Mouse (Mus musculus) lung, adult 2 months (tissue): ENCODE measurements at regions not wholly inside any gene's neighbourhood (a gene's known extent, or its start where the extent isn't known, plus 50 kb on each side); places are given as distances from the start of the nearest gene placed in this dataset.

Experiments
- CTCF ChIP-seq: fragments of 200-500 bp; IDR thresholded peaks from 2 replicates; pipeline ENCODE4 v1.5.1; 2011; ENCODE audit warnings: mild to moderate bottlenecking, low read length, control low read depth; ENCODE audit not compliant: insufficient read depth
- POLR2A ChIP-seq: fragments of 200-500 bp; IDR thresholded peaks from 2 replicates; pipeline ENCODE4 v1.6.1; 2011; ENCODE audit warnings: low read depth, mild to moderate bottlenecking, control low read depth, low read length, borderline replicate concordance; ENCODE audit errors: extremely low read depth

GRCm38 (mm10) chr15:52898107-52898506 is 986.6 kb upstream of the Gm7489 start:
- no peak for TF ChIP-seq CTCF
- TF ChIP-seq POLR2A: no peak
